Mouse (Mus musculus) liver, embryonic 11.5 days (tissue): ENCODE results near the gene Csf2. TPM values are rescaled to one million over a fixed set of nuclear protein-coding genes. Genes with fewer than 3 reads are reported as not detected.

ENCODE experiments used
- ATAC-seq: fragments of 200-750 bp; cut with Nextera tagmentation; replicated peaks from 2 replicates; pipeline ENCODE4 v1.8.0; 2017; ENCODE audit warnings: moderate number of reproducible peaks, mild to moderate bottlenecking, moderate TSS enrichment, moderate library complexity; ENCODE audit not compliant: low FRiP score
- DNase-seq: peaks from one replicate; pipeline ENCODE4 v3.0.0-alpha.2; 2017; ENCODE audit warnings: low spot score
- H3K27ac ChIP-seq: fragments of 300-500 bp; sonication (generic); 2 replicates; pipeline ENCODE4 v1.5.1; 2014; ENCODE audit warnings: mild to moderate bottlenecking, low read depth, low read length, control low read depth
- H3K27me3 ChIP-seq: fragments of 300-500 bp; sonication (generic); replicated peaks from 2 replicates; pipeline ENCODE4 v1.6.1; 2014; ENCODE audit warnings: low read length, mixed read lengths; ENCODE audit not compliant: control insufficient read depth, insufficient read depth
- H3K36me3 ChIP-seq: fragments of 300-500 bp; sonication (generic); 2 replicates; pipeline ENCODE4 v1.6.1; 2014; ENCODE audit warnings: mild to moderate bottlenecking, low read length, moderate library complexity, mixed read lengths; ENCODE audit not compliant: control insufficient read depth, insufficient read depth
- H3K4me1 ChIP-seq: fragments of 300-500 bp; sonication (generic); replicated peaks from 2 replicates; pipeline ENCODE4 v1.6.1; 2014; ENCODE audit warnings: low read length, mixed read lengths; ENCODE audit not compliant: control insufficient read depth, insufficient read depth
- H3K4me2 ChIP-seq: fragments of 300-500 bp; sonication (generic); 2 replicates; pipeline ENCODE4 v1.6.1; 2014; ENCODE audit warnings: mild to moderate bottlenecking, control low read depth, moderate library complexity
- H3K4me3 ChIP-seq: fragments of 300-500 bp; sonication (generic); 2 replicates; pipeline ENCODE4 v1.5.1; 2014; ENCODE audit warnings: low read depth, low read length, control low read depth
- H3K9ac ChIP-seq: fragments of 300-500 bp; sonication (generic); 2 replicates; pipeline ENCODE4 v1.6.1; 2014; ENCODE audit warnings: low read depth, low read length, control low read depth
- H3K9me3 ChIP-seq: fragments of 300-500 bp; sonication (generic); 2 replicates; pipeline ENCODE4 v1.6.1; 2016; ENCODE audit warnings: low read length, inconsistent platforms, mixed read lengths; ENCODE audit not compliant: control insufficient read depth
- WGBS: fragments of 180-500 bp; shearing (Covaris S2); extraction: QIAGEN DNeasy Blood & Tissue Kit; methylation state at CpG from one replicate; pipeline ENCODE4 v1.1.7; 2014; 5-methylcytosine and 5-hydroxymethylcytosine counted together
- polyA plus RNA-seq: library from polyadenylated mRNA; unstranded; fragments of >200 nt; fragmentation: Nextera tagmentation; extraction: Ambion mirVana; gene quantifications from 2 replicates; pipeline ENCODE4 v1.2.1, GENCODE M21; 2014

Gene Csf2
- polyA plus RNA-seq, 1 experiment from 2014 or later: not detected

GRCm38 (mm10) chr11:54271437-54271949, 22.0 kb upstream of the Csf2 start:
- Histone ChIP-seq H3K4me2 (no peak overlapping the region), H3K4me3 (no peak overlapping the region), H3K9me3 (no peaks in the 10 kb centered on the region), H3K9ac (no peak overlapping the region), H3K4me1 (no peaks in the 10 kb centered on the region), H3K27ac (no peak overlapping the region), H3K27me3 (no peaks in the 10 kb centered on the region), H3K36me3 (no peaks in the 10 kb centered on the region)
- WGBS: 43% methylated on average over 5 of the region's 5 CpGs
- no peak for ATAC-seq
- no peak for DNase-seq

- H3K36me3 ChIP-seq: no peaks in the 10 kb centered on the region
These were observed 19.9 kb upstream of the Csf2 start for GRCm38 (mm10) chr11:54269191-54269896.

GRCm38 (mm10) chr11:54267177-54267576, 17.7 kb upstream of the Csf2 start, which contains the start of gene Il3:
TSS of gene Il3 (minus strand) at chr11:54267277.
- Histone ChIP-seq H3K4me1 (no peaks in the 10 kb centered on the region), H3K4me2 (no peak within 1 kb of the TSS), H3K9me3 (no peaks in the 10 kb centered on the region), H3K4me3 (no peak within 1 kb of the TSS), H3K27me3 (no peaks in the 10 kb centered on the region), H3K27ac (no peak within 1 kb of the TSS), H3K36me3 (no peaks in the 10 kb centered on the region), H3K9ac (no peak within 1 kb of the TSS)
- DNase-seq: no peak
- no peak for ATAC-seq
- 67% methylated on average over 6 of the region's 6 CpGs for WGBS

More at GRCm38 (mm10) chr11:54269191-54269896, 19.9 kb upstream of the Csf2 start:
- no peaks in the 10 kb centered on the region for H3K4me1 ChIP-seq
- no peak overlapping the region for H3K27ac ChIP-seq
- no peak for DNase-seq
- WGBS: 67% methylated on average over 3 of the region's 3 CpGs
- ATAC-seq: no peak
- H3K9ac ChIP-seq: no peak overlapping the region
- no peaks in the 10 kb centered on the region for H3K27me3 ChIP-seq
- no peak overlapping the region for H3K4me2 ChIP-seq
- H3K4me3 ChIP-seq: no peak overlapping the region
- H3K9me3 ChIP-seq: no peaks in the 10 kb centered on the region

GRCm38 (mm10) chr11:54264542-54264941, 15.1 kb upstream of the Csf2 start:
- Histone ChIP-seq H3K4me2 (no peak overlapping the region), H3K9ac (no peak overlapping the region), H3K4me1 (no peaks in the 10 kb centered on the region), H3K4me3 (no peak overlapping the region), H3K9me3 (no peaks in the 10 kb centered on the region), H3K36me3 (no peaks in the 10 kb centered on the region), H3K27me3 (no peaks in the 10 kb centered on the region), H3K27ac (no peak overlapping the region)
- 47% methylated on average over 2 of the region's 2 CpGs for WGBS
- DNase-seq: peak; percentile 29
- ATAC-seq: no peak

GRCm38 (mm10) chr11:54263405-54264031, 14.1 kb upstream of the Csf2 start:
- DNase-seq: no peak
- Histone ChIP-seq H3K4me3 (no peak overlapping the region), H3K9ac (no peak overlapping the region), H3K27me3 (no peaks in the 10 kb centered on the region), H3K9me3 (no peaks in the 10 kb centered on the region), H3K4me2 (no peak overlapping the region), H3K4me1 (no peaks in the 10 kb centered on the region), H3K36me3 (no peaks in the 10 kb centered on the region), H3K27ac (no peak overlapping the region)
- ATAC-seq: no peak
- 13% methylated on average over 1 of the region's 1 CpGs for WGBS

- Histone ChIP-seq H3K4me1 (no peaks in the 10 kb centered on the region), H3K36me3 (no peaks in the 10 kb centered on the region), H3K27me3 (no peaks in the 10 kb centered on the region; the same call in 1 of the 2 replicates), H3K27ac (no peak overlapping the region), H3K4me3 (no peak overlapping the region), H3K9ac (no peak overlapping the region), H3K9me3 (no peaks in the 10 kb centered on the region), H3K4me2 (no peak overlapping the region)
- ATAC-seq: no peak
- WGBS: 59% methylated on average over 3 of the region's 3 CpGs
- DNase-seq: peak; percentile 55
These were observed 7.3 kb upstream of the Csf2 start for GRCm38 (mm10) chr11:54256624-54257376.

GRCm38 (mm10) chr11:54254114-54254513, 4.6 kb upstream of the Csf2 start:
- Histone ChIP-seq H3K9ac (no peak overlapping the region), H3K27ac (no peak overlapping the region), H3K4me2 (no peak overlapping the region), H3K9me3 (no peaks in the 10 kb centered on the region), H3K27me3 (no peaks in the 10 kb centered on the region; the same call in 1 of the 2 replicates), H3K4me3 (no peak overlapping the region), H3K4me1 (peaks cover 6% of the 10 kb centered on the region; the same call in 1 of the 2 replicates), H3K36me3 (no peaks in the 10 kb centered on the region)
- WGBS: 42% methylated on average over 4 of the region's 4 CpGs
- DNase-seq (no peak), ATAC-seq (no peak)

GRCm38 (mm10) chr11:54250575-54250974, 1.1 kb upstream of the Csf2 start:
- H3K36me3 ChIP-seq: no peaks in the 10 kb centered on the region
- no peak overlapping the region for H3K4me3 ChIP-seq
- H3K4me1 ChIP-seq: peaks cover 8% of the 10 kb centered on the region; the same call in 1 of the 2 replicates
- 85% methylated on average over 11 of the region's 11 CpGs for WGBS
- DNase-seq (no peak), ATAC-seq (no peak)
- no peak overlapping the region for H3K27ac ChIP-seq
- no peak overlapping the region for H3K9ac ChIP-seq
- H3K4me2 ChIP-seq: no peak overlapping the region
- no peaks in the 10 kb centered on the region for H3K9me3 ChIP-seq
- H3K27me3 ChIP-seq: no peaks in the 10 kb centered on the region; the same call in 1 of the 2 replicates
